Mouse (Mus musculus): ENCODE results near the gene Aldh3a2. TPM values are rescaled to one million over a fixed set of nuclear protein-coding genes. Genes with fewer than 3 reads are reported as not detected.
A peak's percentile ranks its signal among the peaks of the same experiment; 100 is the strongest.

The Aldh3a2 gene
- polyA plus RNA-seq, 1 experiment from 2014 or later, result 46.2 TPM

DNA sequence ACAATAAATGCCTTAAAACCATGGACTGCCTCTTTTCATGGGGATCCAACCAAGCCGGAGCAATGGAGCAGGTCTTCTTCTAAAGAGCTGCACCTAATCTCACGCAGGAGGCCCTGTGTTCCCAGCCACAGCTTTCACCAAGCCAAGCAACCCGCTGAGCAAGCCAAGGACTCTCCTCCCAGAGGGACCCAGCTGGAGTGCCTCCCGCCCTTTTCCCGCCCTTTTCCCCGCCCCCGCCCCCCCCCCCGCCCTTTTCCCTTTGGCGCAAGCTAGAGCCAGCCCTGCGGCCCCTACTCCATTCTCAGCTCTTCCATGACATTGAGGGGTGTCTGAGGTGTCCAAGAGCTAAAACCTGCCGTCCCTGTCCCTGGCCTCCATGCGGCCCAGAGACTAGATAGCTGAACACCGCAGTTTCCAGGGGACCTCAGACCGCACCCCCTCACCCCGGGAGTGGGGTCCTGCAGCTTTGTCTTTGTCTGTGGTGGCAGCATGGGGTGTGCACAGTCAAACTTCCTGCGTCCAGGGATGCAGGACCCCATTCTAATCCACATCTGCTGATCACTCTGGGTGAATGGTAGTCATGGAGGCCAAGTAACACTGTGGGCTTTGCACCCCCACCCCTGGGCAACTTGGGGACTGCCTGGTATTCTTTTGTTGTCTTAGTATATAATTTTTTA is 33.6 kb upstream of the Aldh3a2 start:
- Histone ChIP-seq H3K9ac (ENCODE audit: low read depth, low read length) (0 out of 2 replicates have a peak overlapping the region, but pooled peaks have one; percentile 19), H3K4me2 (ENCODE audit: low read length) (peak overlapping the region; percentile 48), H3K4me1 (replicated peaks; ENCODE audit: insufficient read depth, low read length) (peaks cover 11% of the 10 kb centered on the region; the same call in 1 of the 2 replicates), H3K4me3 (replicated peaks; ENCODE audit: low read depth, low read length) (no peak overlapping the region; the same call in 1 of the 2 replicates), H3K9me3 (replicated peaks; ENCODE audit: low read length) (no peaks in the 10 kb centered on the region), H3K27me3 (ENCODE audit: insufficient read depth, low read length) (no peaks in the 10 kb centered on the region), H3K27ac (no peak overlapping the region; the same call in 1 of the 2 replicates), H3K36me3 (ENCODE audit: insufficient read depth, low read length) (no peaks in the 10 kb centered on the region)
- WGBS, result 22% methylated on average over 14 of the region's 16 CpGs
- DNase-seq (ENCODE audit: low spot score) (peak; percentile 44), ATAC-seq (replicated peaks; ENCODE audit: low FRiP score, low read depth) (0 out of 2 replicates have a peak, but pooled peaks have one; percentile 46)
- TF ChIP-seq CTCF (IDR thresholded peaks at IDR 0.05; ENCODE audit: low read depth), result no peak

DNA sequence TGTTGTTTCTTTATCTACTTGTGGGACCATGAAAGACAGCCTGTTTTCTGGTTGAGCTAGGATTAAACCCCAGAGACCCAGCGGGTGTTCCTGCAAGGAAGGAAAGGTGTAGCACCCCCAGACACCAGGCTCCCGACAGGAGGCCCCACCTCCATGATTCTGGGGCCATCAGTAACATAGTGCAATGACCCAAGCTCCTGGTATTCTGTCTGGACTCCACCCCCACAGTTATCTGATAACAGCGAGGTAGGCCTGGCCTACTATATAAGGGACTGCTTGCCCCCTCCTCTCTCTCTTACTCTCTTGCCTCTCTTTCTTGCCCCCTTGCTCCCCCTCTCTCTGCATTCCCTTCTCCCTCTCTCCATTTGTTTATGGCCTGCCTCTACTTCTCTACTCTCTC is 32.9 kb upstream of the Aldh3a2 start:
- Histone ChIP-seq H3K27ac (no peak overlapping the region), H3K4me2 (ENCODE audit: low read length) (peak overlapping the region; percentile 48; the same call in 1 of the 2 replicates), H3K4me3 (replicated peaks; ENCODE audit: low read depth, low read length) (no peak overlapping the region), H3K4me1 (replicated peaks; ENCODE audit: insufficient read depth, low read length) (peaks cover 11% of the 10 kb centered on the region; the same call in 1 of the 2 replicates), H3K36me3 (ENCODE audit: insufficient read depth, low read length) (no peaks in the 10 kb centered on the region), H3K27me3 (ENCODE audit: insufficient read depth, low read length) (no peaks in the 10 kb centered on the region), H3K9ac (ENCODE audit: low read depth, low read length) (no peak overlapping the region), H3K9me3 (replicated peaks; ENCODE audit: low read length) (no peaks in the 10 kb centered on the region)
- no peak for DNase-seq (ENCODE audit: low spot score)
- WGBS, result 63% methylated on average over 3 of the region's 3 CpGs
- no peak for TF ChIP-seq CTCF (IDR thresholded peaks at IDR 0.05; ENCODE audit: low read depth)
- no peak for ATAC-seq (replicated peaks; ENCODE audit: low FRiP score, low read depth)

DNA sequence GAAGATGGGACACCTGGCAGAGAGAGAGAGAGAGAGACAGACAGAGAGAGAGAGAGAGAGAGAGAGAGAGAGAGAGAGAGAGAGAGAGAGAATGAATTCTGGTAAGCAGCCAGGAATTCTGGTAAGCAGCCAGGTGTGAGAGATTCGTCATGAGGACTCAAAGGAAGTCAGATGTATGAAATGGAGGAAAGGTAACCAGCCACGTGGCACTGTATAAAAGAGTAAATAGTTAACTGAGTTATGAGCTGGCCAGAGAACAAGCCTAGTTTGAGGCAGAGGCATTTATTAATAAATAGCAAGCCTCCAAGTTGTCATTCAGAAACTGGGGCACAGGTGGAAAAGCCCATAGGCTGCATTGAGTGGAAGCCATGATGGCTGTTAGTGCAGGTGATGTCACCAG is 30.6 kb upstream of the Aldh3a2 start:
- Histone ChIP-seq H3K27me3 (ENCODE audit: insufficient read depth, low read length) (no peaks in the 10 kb centered on the region), H3K36me3 (ENCODE audit: insufficient read depth, low read length) (no peaks in the 10 kb centered on the region), H3K4me2 (ENCODE audit: low read length) (no peak overlapping the region), H3K4me3 (replicated peaks; ENCODE audit: low read depth, low read length) (no peak overlapping the region), H3K27ac (no peak overlapping the region), H3K4me1 (replicated peaks; ENCODE audit: insufficient read depth, low read length) (peaks cover 11% of the 10 kb centered on the region; the same call in 1 of the 2 replicates), H3K9ac (ENCODE audit: low read depth, low read length) (no peak overlapping the region), H3K9me3 (replicated peaks; ENCODE audit: low read length) (no peaks in the 10 kb centered on the region)
- ATAC-seq (replicated peaks; ENCODE audit: low FRiP score, low read depth), result peak; percentile 75
- 40% methylated on average over 2 of the region's 2 CpGs for WGBS
- TF ChIP-seq CTCF (IDR thresholded peaks at IDR 0.05; ENCODE audit: low read depth), result no peak
- peak; percentile 31 for DNase-seq (ENCODE audit: low spot score)

DNA sequence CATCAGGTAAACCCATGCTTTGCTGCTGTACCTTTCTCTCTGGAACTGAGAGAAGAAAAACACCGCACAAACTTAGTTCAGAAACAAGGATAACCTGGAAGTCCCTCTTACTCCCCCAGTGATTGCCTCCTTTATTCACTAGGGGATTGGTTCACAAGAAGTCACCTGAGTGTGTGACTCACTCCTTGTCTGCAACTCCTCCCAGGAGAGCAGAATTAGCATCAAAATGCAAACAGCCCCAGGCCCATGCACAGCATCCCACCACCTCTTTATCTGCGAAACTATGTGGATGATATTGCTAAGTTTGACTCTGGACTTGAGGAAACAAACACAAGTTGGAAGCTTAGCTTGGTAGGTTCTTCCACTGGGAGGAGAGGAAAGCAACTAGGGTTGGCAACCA is 30.1 kb upstream of the Aldh3a2 start:
- Histone ChIP-seq H3K27ac (no peak overlapping the region), H3K4me3 (replicated peaks; ENCODE audit: low read depth, low read length) (no peak overlapping the region), H3K9me3 (replicated peaks; ENCODE audit: low read length) (no peaks in the 10 kb centered on the region), H3K4me2 (ENCODE audit: low read length) (no peak overlapping the region), H3K36me3 (ENCODE audit: insufficient read depth, low read length) (no peaks in the 10 kb centered on the region), H3K27me3 (ENCODE audit: insufficient read depth, low read length) (no peaks in the 10 kb centered on the region), H3K9ac (ENCODE audit: low read depth, low read length) (no peak overlapping the region), H3K4me1 (replicated peaks; ENCODE audit: insufficient read depth, low read length) (peaks cover 11% of the 10 kb centered on the region; the same call in 1 of the 2 replicates)
- no peak for ATAC-seq (replicated peaks; ENCODE audit: low FRiP score, low read depth)
- no peak for TF ChIP-seq CTCF (IDR thresholded peaks at IDR 0.05; ENCODE audit: low read depth)
- WGBS, result 85% methylated on average over 2 of the region's 2 CpGs
- no peak for DNase-seq (ENCODE audit: low spot score)

DNA sequence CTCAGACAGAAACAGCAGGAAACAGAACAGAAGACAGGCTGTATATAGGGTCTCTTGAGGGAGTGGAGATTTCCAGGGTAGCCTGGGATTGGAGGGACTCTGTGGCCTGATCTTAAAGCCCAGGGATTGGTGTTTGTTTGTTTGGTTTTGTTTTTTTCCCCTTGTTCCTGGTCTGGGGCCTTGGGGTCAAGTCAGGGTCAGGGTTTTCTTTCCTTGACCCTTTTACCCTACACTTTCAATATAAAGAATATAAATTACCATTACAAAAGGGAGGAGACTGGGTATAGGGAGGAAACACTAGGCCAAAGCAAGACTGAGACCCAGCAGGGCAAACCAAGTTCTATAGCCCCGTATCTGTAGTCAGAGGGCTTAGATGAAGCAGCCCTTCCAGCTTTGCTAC is 29.3 kb upstream of the Aldh3a2 start:
- Histone ChIP-seq H3K9ac (ENCODE audit: low read depth, low read length) (no peak overlapping the region), H3K27ac (no peak overlapping the region), H3K27me3 (ENCODE audit: insufficient read depth, low read length) (no peaks in the 10 kb centered on the region), H3K9me3 (replicated peaks; ENCODE audit: low read length) (no peaks in the 10 kb centered on the region), H3K4me3 (replicated peaks; ENCODE audit: low read depth, low read length) (no peak overlapping the region), H3K4me2 (ENCODE audit: low read length) (no peak overlapping the region), H3K36me3 (ENCODE audit: insufficient read depth, low read length) (no peaks in the 10 kb centered on the region), H3K4me1 (replicated peaks; ENCODE audit: insufficient read depth, low read length) (peaks cover 11% of the 10 kb centered on the region; the same call in 1 of the 2 replicates)
- no peak for ATAC-seq (replicated peaks; ENCODE audit: low FRiP score, low read depth)
- no peak for DNase-seq (ENCODE audit: low spot score)
- TF ChIP-seq CTCF (IDR thresholded peaks at IDR 0.05; ENCODE audit: low read depth), result no peak
- 85% methylated on average over 1 of the region's 1 CpGs for WGBS

DNA sequence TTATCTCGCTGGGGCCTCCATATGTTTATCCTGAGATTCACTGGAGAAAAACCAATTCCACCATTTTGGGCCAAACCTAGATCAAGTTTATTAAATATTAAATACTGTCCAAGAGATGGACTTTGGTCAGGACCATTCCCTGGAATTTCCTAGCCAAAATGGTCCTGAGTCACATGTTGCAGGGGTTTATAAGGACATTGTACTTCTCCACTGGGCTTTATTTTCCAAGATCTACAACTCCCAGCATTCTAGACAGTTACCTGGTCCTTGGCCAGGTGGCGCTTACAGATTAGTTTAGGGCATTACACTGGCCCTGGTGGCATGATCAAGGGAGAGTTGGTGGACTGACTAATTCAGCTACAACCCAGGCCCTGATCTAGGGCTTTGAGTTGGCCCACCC is 28.3 kb upstream of the Aldh3a2 start:
- 85% methylated on average over 2 of the region's 2 CpGs for WGBS
- no peak for TF ChIP-seq CTCF (IDR thresholded peaks at IDR 0.05; ENCODE audit: low read depth)
- DNase-seq (ENCODE audit: low spot score) (no peak), ATAC-seq (replicated peaks; ENCODE audit: low FRiP score, low read depth) (no peak)
- Histone ChIP-seq H3K4me1 (replicated peaks; ENCODE audit: insufficient read depth, low read length) (peaks cover 5% of the 10 kb centered on the region; the same call in 1 of the 2 replicates), H3K4me2 (ENCODE audit: low read length) (no peak overlapping the region), H3K27ac (no peak overlapping the region), H3K36me3 (ENCODE audit: insufficient read depth, low read length) (no peaks in the 10 kb centered on the region), H3K27me3 (ENCODE audit: insufficient read depth, low read length) (no peaks in the 10 kb centered on the region), H3K4me3 (replicated peaks; ENCODE audit: low read depth, low read length) (no peak overlapping the region), H3K9ac (ENCODE audit: low read depth, low read length) (no peak overlapping the region), H3K9me3 (replicated peaks; ENCODE audit: low read length) (no peaks in the 10 kb centered on the region)

All from kidney, postnatal 0 days (tissue).